Mouse (Mus musculus) megakaryocyte-erythroid progenitor cell, adult 5-6 weeks (primary cell): ENCODE measurements around the gene Ifi35. TPM values are rescaled to one million over a fixed set of nuclear protein-coding genes. Genes with fewer than 3 reads are reported as not detected.
"Not testable (repeated sequence)": the region's sequence is repeated elsewhere in the genome, so short reads cannot be mapped to it uniquely, and the experiment has no call there.

Experiments used
- ATAC-seq: replicated peaks from 2 replicates; pipeline ENCODE4 v1.8.0; 2016; ENCODE audit warnings: mild to moderate bottlenecking, inconsistent platforms; ENCODE audit not compliant: severe bottlenecking, poor library complexity, low FRiP score, low TSS enrichment
- total RNA-seq, 2 experiments: library from RNA; stranded (forward) in 1 of 2; stranded (reverse) in 1 of 2; fragments of 200-1000, 215-1000 nt in 1 of 2; fragments of >200 nt in 1 of 2; fragmentation: Nextera tagmentation in 1 of 2; gene quantifications; 2 replicates each; pipeline ENCODE4 v1.2.3; 2014 to 2017

Ifi35 gene
- total RNA-seq, 2 experiments from 2014 or later: 33.5 to 44.1 TPM

- ATAC-seq: 0 out of 2 replicates have a peak, but pooled peaks have one; percentile 23
Measured at GRCm38 (mm10) chr11:101465869-101466551, 17.8 kb downstream of the Ifi35 start, which contains the start of gene Vat1. Gene Vat1 (minus strand): TSS chr11:101466230.

- not testable (repeated sequence) for ATAC-seq
Measured at GRCm38 (mm10) chr11:101466552-101466950, 18.3 kb downstream of the Ifi35 start.

GRCm38 (mm10) chr11:101467477-101468262 is 19.5 kb downstream of the Ifi35 start:
- ATAC-seq: peak; percentile 34

GRCm38 (mm10) chr11:101468263-101468688 is 20.1 kb downstream of the Ifi35 start:
- ATAC-seq: no peak

- ATAC-seq: no peak
Measured at GRCm38 (mm10) chr11:101468731-101469130, 20.5 kb downstream of the Ifi35 start.

- ATAC-seq: no peak
Measured at GRCm38 (mm10) chr11:101469155-101469554, 20.9 kb downstream of the Ifi35 start.

GRCm38 (mm10) chr11:101470206-101470605 is 22.0 kb downstream of the Ifi35 start:
- ATAC-seq: no peak

- no peak for ATAC-seq
Measured at GRCm38 (mm10) chr11:101471926-101472325, 23.7 kb downstream of the Ifi35 start.

- ATAC-seq: no peak
Measured at GRCm38 (mm10) chr11:101472336-101472735, 24.1 kb downstream of the Ifi35 start.

- ATAC-seq: not testable (repeated sequence)
Measured at GRCm38 (mm10) chr11:101473686-101474085, 25.5 kb downstream of the Ifi35 start.

- no peak for ATAC-seq
Measured at GRCm38 (mm10) chr11:101474298-101474697, 26.1 kb downstream of the Ifi35 start.

- not testable (repeated sequence) for ATAC-seq
Measured at GRCm38 (mm10) chr11:101476361-101476760, 28.2 kb downstream of the Ifi35 start.

- no peak for ATAC-seq
Measured at GRCm38 (mm10) chr11:101477194-101477551, 29.0 kb downstream of the Ifi35 start.

GRCm38 (mm10) chr11:101477552-101478211 is 29.5 kb downstream of the Ifi35 start:
- ATAC-seq: no peak

GRCm38 (mm10) chr11:101479171-101479635 is 31.0 kb downstream of the Ifi35 start:
- no peak for ATAC-seq

GRCm38 (mm10) chr11:101480912-101481311 is 32.7 kb downstream of the Ifi35 start:
- ATAC-seq: no peak

GRCm38 (mm10) chr11:101483804-101484203 is 35.6 kb downstream of the Ifi35 start:
- no peak for ATAC-seq

GRCm38 (mm10) chr11:101484245-101484644 is 36.0 kb downstream of the Ifi35 start:
- no peak for ATAC-seq

GRCm38 (mm10) chr11:101484814-101485213 is 36.6 kb downstream of the Ifi35 start:
- peak; percentile 29 for ATAC-seq

- ATAC-seq: peak; percentile 90
Measured at GRCm38 (mm10) chr11:101485509-101486028, 37.4 kb downstream of the Ifi35 start.
